Mouse (Mus musculus) liver, postnatal 0 days (tissue): ENCODE results near the gene 1600002K03Rik.

ENCODE experiments used
- CTCF ChIP-seq: sonication (generic); IDR thresholded peaks from 2 replicates; pipeline ENCODE4 v1.5.1; 2016; ENCODE audit warnings: antibody characterized with exemption, low read depth
- EP300 ChIP-seq: IDR thresholded peaks from 2 replicates; pipeline ENCODE4 v1.6.1; 2016; ENCODE audit warnings: antibody characterized with exemption, low read depth, mild to moderate bottlenecking

DNA sequence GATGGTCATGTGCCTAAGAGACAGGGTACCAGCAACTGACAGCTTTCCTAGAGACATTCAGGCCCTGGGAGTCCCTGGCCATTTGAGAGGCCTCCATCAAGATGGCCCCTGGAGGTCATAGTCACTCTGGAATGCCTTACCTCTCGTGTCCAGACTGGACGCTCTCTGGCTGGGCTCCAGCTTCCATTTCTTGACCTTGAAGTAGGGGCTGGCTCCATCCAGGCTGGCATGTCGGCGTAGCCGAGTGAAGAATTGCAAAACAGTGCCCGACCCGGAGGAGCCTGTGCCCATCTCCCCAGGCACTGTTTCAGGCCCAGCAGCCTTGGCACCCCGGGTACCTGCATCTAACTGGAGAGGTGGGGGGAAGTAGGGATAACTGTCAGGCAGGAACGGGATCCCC is 38.3 kb upstream of the 1600002K03Rik start:
- TF ChIP-seq CTCF (no peak), EP300 (no peak)
